Mouse (Mus musculus) stomach, embryonic 14.5 days (tissue): Measurements from ENCODE around the gene Rcsd1. TPM values are rescaled to one million over a fixed set of nuclear protein-coding genes. Genes with fewer than 3 reads are reported as not detected.

ENCODE experiments used
- ATAC-seq: fragments of 200-750 bp; cut with Nextera tagmentation; 2 replicates; pipeline ENCODE4 v1.8.0; 2017; ENCODE audit warnings: low read depth, moderate TSS enrichment; ENCODE audit not compliant: insufficient number of reproducible peaks, insufficient read depth, low FRiP score
- H3K27ac ChIP-seq: fragments of 300-500 bp; sonication (generic); 2 replicates; pipeline ENCODE4 v1.5.1; 2014; ENCODE audit warnings: mild to moderate bottlenecking, low read length, moderate library complexity, mixed read lengths
- H3K27me3 ChIP-seq: fragments of 300-500 bp; sonication (generic); 2 replicates; pipeline ENCODE4 v1.6.1; 2014; ENCODE audit warnings: low read length, control low read depth, mixed read lengths; ENCODE audit not compliant: control insufficient read depth, insufficient read depth
- H3K36me3 ChIP-seq: fragments of 300-500 bp; sonication (generic); 2 replicates; pipeline ENCODE4 v1.6.1; 2014; ENCODE audit warnings: mild to moderate bottlenecking, control low read depth, low read length, moderate library complexity, mixed read lengths; ENCODE audit not compliant: control insufficient read depth, insufficient read depth
- H3K4me1 ChIP-seq: fragments of 300-500 bp; sonication (generic); 2 replicates; pipeline ENCODE4 v1.6.1; 2014; ENCODE audit warnings: low read length, control low read depth, mixed read lengths; ENCODE audit not compliant: control insufficient read depth, insufficient read depth
- H3K4me2 ChIP-seq: fragments of 300-500 bp; sonication (generic); replicated peaks from 2 replicates; pipeline ENCODE4 v1.6.1; 2014; ENCODE audit warnings: low read depth, low read length, control low read depth
- H3K4me3 ChIP-seq: fragments of 300-500 bp; sonication (generic); 2 replicates; pipeline ENCODE4 v1.5.1; 2014; ENCODE audit warnings: low read depth, low read length, control low read depth
- H3K9ac ChIP-seq: fragments of 300-500 bp; sonication (generic); replicated peaks from 2 replicates; pipeline ENCODE4 v1.6.1; 2014; ENCODE audit warnings: low read depth, mild to moderate bottlenecking, control low read depth, low read length, moderate library complexity, mixed read lengths
- H3K9me3 ChIP-seq: fragments of 300-500 bp; sonication (generic); 2 replicates; pipeline ENCODE4 v1.6.1; 2016; ENCODE audit warnings: low read depth, low read length, control low read depth; ENCODE audit not compliant: control insufficient read depth
- WGBS: fragments of 180-500 bp; shearing (Covaris S2); extraction: QIAGEN DNeasy Blood & Tissue Kit; methylation state at CpG from one replicate; pipeline ENCODE4 v1.1.7; 2014; 5-methylcytosine and 5-hydroxymethylcytosine counted together
- polyA plus RNA-seq: library from polyadenylated mRNA; unstranded; fragments of >200 nt; fragmentation: Nextera tagmentation; extraction: Ambion mirVana; gene quantifications from 2 replicates; pipeline ENCODE4 v1.2.1, GENCODE M21; 2014

Gene Rcsd1
- polyA plus RNA-seq, 1 experiment from 2014 or later, result 44.0 TPM

GRCm38 (mm10) chr1:165701562-165701961 is 8.0 kb downstream of the Rcsd1 start:
- Histone ChIP-seq H3K9ac (no peak overlapping the region), H3K27ac (no peak overlapping the region), H3K4me3 (no peak overlapping the region), H3K9me3 (no peaks in the 10 kb centered on the region), H3K27me3 (no peaks in the 10 kb centered on the region), H3K4me2 (no peak overlapping the region), H3K4me1 (peaks cover 38% of the 10 kb centered on the region), H3K36me3 (no peaks in the 10 kb centered on the region)
- ATAC-seq, result no peak
- WGBS, result 38% methylated on average over 9 of the region's 9 CpGs

- ATAC-seq, result no peak
- no peaks in the 10 kb centered on the region for H3K9me3 ChIP-seq
- H3K27ac ChIP-seq, result no peak overlapping the region
- no peak overlapping the region for H3K4me2 ChIP-seq
- H3K36me3 ChIP-seq, result no peaks in the 10 kb centered on the region
- 46% methylated on average over 6 of the region's 6 CpGs for whole genome bisulfite sequencing
- peaks cover 41% of the 10 kb centered on the region for H3K4me1 ChIP-seq
- no peak overlapping the region; the same call in 1 of the 2 replicates for H3K9ac ChIP-seq
- no peak overlapping the region for H3K4me3 ChIP-seq
- H3K27me3 ChIP-seq, result no peaks in the 10 kb centered on the region
Measured at GRCm38 (mm10) chr1:165700933-165701518, 8.5 kb downstream of the Rcsd1 start.

- Histone ChIP-seq H3K4me2 (0 out of 2 replicates have a peak overlapping the region, but pooled peaks have one; percentile 1), H3K4me1 (peaks cover 43% of the 10 kb centered on the region), H3K4me3 (no peak overlapping the region), H3K9ac (peak overlapping the region; percentile 3; the same call in 1 of the 2 replicates), H3K27me3 (no peaks in the 10 kb centered on the region), H3K36me3 (no peaks in the 10 kb centered on the region), H3K9me3 (no peaks in the 10 kb centered on the region), H3K27ac (peak overlapping the region; percentile 33; the same call in 1 of the 2 replicates)
- 22% methylated on average over 7 of the region's 7 CpGs for WGBS
- ATAC-seq, result no peak
Measured at GRCm38 (mm10) chr1:165700376-165700815, 9.2 kb downstream of the Rcsd1 start.

GRCm38 (mm10) chr1:165697701-165698100 is 11.9 kb downstream of the Rcsd1 start:
- Histone ChIP-seq H3K9ac (no peak overlapping the region), H3K4me2 (no peak overlapping the region), H3K27ac (no peak overlapping the region), H3K4me1 (peaks cover 54% of the 10 kb centered on the region), H3K27me3 (no peaks in the 10 kb centered on the region), H3K36me3 (no peaks in the 10 kb centered on the region), H3K4me3 (no peak overlapping the region), H3K9me3 (no peaks in the 10 kb centered on the region)
- ATAC-seq, result no peak
- WGBS, result 74% methylated on average over 8 of the region's 8 CpGs

GRCm38 (mm10) chr1:165696870-165697269 is 12.7 kb downstream of the Rcsd1 start:
- Histone ChIP-seq H3K27me3 (no peaks in the 10 kb centered on the region), H3K27ac (no peak overlapping the region), H3K9ac (no peak overlapping the region), H3K4me1 (peaks cover 51% of the 10 kb centered on the region), H3K9me3 (no peaks in the 10 kb centered on the region), H3K4me3 (no peak overlapping the region), H3K36me3 (no peaks in the 10 kb centered on the region), H3K4me2 (no peak overlapping the region)
- 76% methylated on average over 7 of the region's 7 CpGs for WGBS
- no peak for ATAC-seq

GRCm38 (mm10) chr1:165696040-165696439 is 13.5 kb downstream of the Rcsd1 start:
- Histone ChIP-seq H3K9ac (no peak overlapping the region), H3K27ac (no peak overlapping the region), H3K9me3 (no peaks in the 10 kb centered on the region), H3K4me3 (no peak overlapping the region), H3K4me2 (no peak overlapping the region), H3K36me3 (no peaks in the 10 kb centered on the region), H3K27me3 (no peaks in the 10 kb centered on the region), H3K4me1 (peaks cover 52% of the 10 kb centered on the region)
- ATAC-seq, result no peak
- WGBS, result 83% methylated on average over 5 of the region's 5 CpGs

GRCm38 (mm10) chr1:165695392-165696014 is 14.1 kb downstream of the Rcsd1 start:
- H3K4me1 ChIP-seq, result peaks cover 52% of the 10 kb centered on the region

GRCm38 (mm10) chr1:165693856-165694255 is 15.7 kb downstream of the Rcsd1 start:
- Histone ChIP-seq H3K4me1 (peaks cover 46% of the 10 kb centered on the region), H3K36me3 (no peaks in the 10 kb centered on the region), H3K27ac (peak overlapping the region; percentile 72; the same call in 1 of the 2 replicates), H3K9me3 (no peaks in the 10 kb centered on the region), H3K27me3 (no peaks in the 10 kb centered on the region), H3K4me3 (no peak overlapping the region), H3K4me2 (peak overlapping the region; percentile 23), H3K9ac (no peak overlapping the region)
- whole genome bisulfite sequencing, result 15% methylated on average over 7 of the region's 7 CpGs
- peak; percentile 76; the same call in 1 of the 2 replicates for ATAC-seq

More at GRCm38 (mm10) chr1:165695392-165696014, 14.1 kb downstream of the Rcsd1 start:
- no peak overlapping the region for H3K9ac ChIP-seq
- no peak for ATAC-seq
- H3K4me3 ChIP-seq, result no peak overlapping the region
- no peaks in the 10 kb centered on the region for H3K36me3 ChIP-seq
- H3K9me3 ChIP-seq, result no peaks in the 10 kb centered on the region
- no peak overlapping the region; the same call in 1 of the 2 replicates for H3K27ac ChIP-seq
- no peak overlapping the region for H3K4me2 ChIP-seq
- no peaks in the 10 kb centered on the region for H3K27me3 ChIP-seq
